Mouse (Mus musculus) MN1 (cell line): ENCODE measurements around the gene Sult6b2.
A peak's percentile ranks its signal among the peaks of the same experiment; 100 is the strongest.

ENCODE experiments used
- DNase-seq: peaks from one replicate; pipeline ENCODE4 v3.0.0-alpha.2; 2016; ENCODE audit warnings: low spot score

The Sult6b2 gene

GRCm38 (mm10) chr6:142810239-142810638 lies 5.9 kb upstream of the Sult6b2 start:
- DNase-seq = no peak

GRCm38 (mm10) chr6:142809373-142810098 lies 5.2 kb upstream of the Sult6b2 start:
- DNase-seq = no peak

DNA sequence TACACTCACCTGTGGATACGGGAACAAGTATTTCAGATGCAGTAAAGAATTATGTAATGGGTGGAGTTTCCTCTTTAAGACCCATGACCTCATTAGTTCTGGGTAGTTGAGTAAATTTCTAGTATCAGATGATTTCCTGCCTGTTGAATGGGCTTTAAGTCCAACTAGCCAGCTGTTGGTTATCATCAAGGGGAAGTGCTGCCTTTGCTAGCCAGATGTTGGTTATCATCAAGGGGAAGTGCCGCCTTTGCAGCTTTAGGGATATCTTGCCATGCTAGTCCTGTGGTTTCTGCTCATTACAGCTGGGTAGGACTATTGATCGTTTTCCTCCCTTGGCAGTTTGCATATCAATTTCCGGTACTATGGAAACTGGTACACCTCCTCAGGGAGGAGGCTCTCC lies 2.0 kb upstream of the Sult6b2 start:
- no peak for DNase-seq

DNA sequence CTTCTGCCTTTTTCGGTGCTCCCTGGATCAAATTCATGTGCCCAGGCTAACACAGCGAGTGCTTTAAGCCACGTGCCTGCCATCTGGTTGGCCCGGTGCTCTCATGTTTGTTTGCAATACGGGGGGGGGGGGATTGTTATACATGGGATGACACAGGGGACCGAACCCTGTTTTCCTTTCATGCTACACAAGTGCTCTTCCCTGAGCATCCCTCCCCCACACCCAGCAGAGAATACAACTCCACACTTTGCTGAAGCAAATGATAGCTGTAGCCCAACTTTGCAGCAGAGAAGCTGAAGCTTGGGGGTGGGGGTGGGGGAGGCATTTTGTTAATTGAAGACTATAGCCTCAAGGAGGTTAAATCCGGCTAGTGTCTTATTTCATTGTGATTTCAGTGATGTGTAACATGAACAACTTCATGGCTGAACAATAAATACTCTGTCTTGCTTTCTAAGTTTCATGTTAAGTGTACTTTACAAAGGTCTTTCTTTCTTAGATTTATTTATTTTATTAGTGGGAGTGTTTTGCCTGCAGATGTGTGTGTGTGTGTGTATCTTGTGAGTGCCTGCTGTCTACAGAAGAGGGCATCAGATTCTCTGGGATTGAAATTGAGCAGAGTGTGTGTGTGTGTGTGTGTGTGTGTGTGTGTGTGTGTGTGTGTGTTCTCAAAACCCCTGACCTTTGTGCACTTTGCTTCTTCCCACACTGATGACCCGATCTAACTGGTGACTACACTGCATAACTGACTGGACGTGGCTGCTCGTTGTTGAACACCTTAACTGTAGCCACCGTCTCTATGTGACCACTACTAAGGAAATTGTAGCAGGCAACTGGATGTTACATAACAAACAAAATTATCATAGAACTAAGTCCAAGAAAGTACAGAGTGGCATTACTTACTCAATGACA lies 1.4 kb downstream of the Sult6b2 start:
- no peak for DNase-seq

GRCm38 (mm10) chr6:142801687-142802086 lies 2.6 kb downstream of the Sult6b2 start:
- no peak for DNase-seq

GRCm38 (mm10) chr6:142799704-142800374 lies 4.5 kb downstream of the Sult6b2 start:
- DNase-seq = no peak

GRCm38 (mm10) chr6:142798837-142799236 lies 5.5 kb downstream of the Sult6b2 start:
- no peak for DNase-seq

DNA sequence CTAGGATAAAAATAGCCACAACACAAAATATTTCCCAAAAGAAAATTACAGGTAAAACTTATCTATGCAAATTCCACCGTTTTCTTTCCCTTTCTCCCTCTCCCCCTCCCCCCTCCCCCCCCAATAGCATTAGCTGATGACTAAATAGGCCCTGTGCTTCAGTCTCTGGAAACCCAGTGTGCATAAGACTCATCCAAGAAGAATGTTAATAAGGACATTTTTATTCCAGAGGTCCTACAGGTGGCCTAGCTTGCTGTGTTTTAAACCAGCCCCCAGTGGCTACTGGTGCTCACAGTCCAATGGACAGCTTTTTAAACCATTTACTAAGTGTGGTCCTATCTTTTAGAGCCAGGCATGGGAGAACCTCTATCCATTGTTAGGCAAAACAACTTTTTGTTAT lies 6.3 kb downstream of the Sult6b2 start:
- DNase-seq = no peak

GRCm38 (mm10) chr6:142795655-142796441 lies 8.5 kb downstream of the Sult6b2 start:
- no peak for DNase-seq

- no peak for DNase-seq
Observed at GRCm38 (mm10) chr6:142795087-142795486, 9.2 kb downstream of the Sult6b2 start.

GRCm38 (mm10) chr6:142793468-142793867 lies 10.8 kb downstream of the Sult6b2 start:
- no peak for DNase-seq

DNA sequence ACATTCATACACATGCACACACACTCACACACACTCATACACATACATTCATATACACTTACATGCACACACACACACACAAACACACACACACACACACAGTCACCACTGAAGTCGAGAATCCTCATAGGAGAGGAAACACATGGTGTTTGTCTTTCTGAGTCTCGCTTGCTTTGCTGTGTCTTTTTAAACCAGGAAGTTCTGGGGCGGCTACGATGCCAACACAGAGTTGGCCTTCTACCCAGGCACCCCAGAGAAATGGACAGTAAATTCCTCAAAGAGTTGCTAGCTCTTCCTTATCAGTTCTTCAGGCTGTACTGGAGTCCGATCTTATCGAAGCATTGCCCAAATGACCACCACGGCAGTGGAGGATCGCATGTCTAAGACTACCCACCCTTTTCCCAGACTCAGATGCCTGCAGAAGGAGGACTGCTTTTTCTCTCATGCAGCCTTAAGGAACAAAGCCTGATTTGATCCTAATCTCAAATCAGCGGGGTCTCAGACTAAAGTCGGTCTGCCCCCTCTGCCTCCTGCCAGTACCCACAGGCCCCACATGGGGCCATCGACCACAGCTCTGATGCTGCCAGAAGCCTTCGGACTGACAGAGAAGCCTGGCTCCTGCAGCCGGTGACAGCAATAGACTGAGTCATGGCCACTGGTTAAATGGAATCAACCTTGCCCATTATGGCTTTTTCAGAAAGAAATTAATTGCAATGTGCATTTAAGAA lies 11.9 kb downstream of the Sult6b2 start:
- no peak for DNase-seq

GRCm38 (mm10) chr6:142789736-142790135 lies 14.6 kb downstream of the Sult6b2 start:
- DNase-seq = no peak

DNA sequence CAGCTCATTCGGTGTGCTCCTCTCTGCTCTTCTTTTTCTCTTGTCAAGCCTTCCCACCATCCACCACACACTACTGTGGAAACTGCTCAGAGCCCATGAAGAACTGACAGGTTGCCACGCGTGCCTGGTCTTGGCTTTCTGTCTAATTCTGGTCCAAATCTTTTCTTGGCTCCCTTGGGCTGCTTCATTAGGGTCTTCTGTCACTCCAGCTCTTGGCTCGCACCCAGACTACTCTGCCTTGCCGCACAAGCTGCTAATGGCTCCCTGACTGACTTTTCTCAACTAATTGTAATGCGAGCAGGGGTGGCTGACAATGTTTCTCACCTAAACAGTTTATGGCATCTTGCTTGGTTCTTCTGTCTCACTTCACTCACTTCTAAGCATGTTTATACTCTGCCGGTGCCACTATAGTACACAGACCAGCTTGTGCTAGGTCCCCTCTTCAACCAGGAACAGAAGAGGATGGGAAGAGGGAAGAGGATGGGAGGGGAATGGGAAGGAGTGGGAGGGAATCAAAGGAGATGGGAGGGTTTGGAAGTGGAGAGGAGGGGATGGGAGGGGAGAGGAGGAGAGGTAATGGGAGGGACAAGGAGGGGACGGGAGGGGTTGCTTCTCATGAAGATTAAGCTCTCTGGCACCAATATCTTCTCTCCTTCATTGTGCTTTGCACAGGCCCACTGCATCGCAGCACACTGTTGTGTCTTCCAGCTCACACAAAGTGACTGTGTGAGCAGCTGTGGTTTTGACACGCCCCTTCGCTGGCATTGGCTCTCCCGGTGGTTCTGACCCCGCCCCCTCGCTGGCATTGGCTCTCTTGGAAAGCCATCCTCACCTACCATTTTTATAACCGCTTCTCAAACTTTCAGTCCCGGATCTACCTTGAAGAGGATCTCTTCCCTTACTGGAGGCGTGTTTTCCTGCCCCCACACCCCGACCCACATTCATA lies 16.0 kb downstream of the Sult6b2 start:
- DNase-seq = no peak

GRCm38 (mm10) chr6:142786106-142786505 lies 18.2 kb downstream of the Sult6b2 start:
- DNase-seq = no peak

DNA sequence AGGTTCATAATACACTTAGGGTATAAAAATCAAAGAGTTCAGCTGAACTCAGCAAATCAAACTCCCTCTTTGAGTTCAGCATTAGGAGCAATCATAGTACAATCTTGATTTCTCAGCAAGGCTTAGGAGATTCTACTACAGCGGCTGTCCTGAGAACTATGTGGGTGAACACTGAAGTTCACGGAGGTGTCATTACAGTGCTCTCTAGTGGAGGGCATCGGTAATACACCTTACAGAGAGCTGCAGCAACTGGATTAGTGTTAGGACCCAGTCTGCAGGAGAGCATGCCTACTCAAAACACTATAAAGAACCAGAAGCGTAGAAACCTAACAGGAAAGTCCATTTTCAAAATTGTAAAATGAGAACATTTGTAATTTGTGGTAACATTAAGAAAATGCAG lies 19.0 kb downstream of the Sult6b2 start:
- DNase-seq = peak; percentile 24

GRCm38 (mm10) chr6:142781286-142781685 lies 23.0 kb downstream of the Sult6b2 start:
- no peak for DNase-seq

- no peak for DNase-seq
Observed at GRCm38 (mm10) chr6:142780574-142781033, 23.7 kb downstream of the Sult6b2 start.

GRCm38 (mm10) chr6:142779812-142780573 lies 24.3 kb downstream of the Sult6b2 start:
- DNase-seq = no peak
